Mouse (Mus musculus) left cerebral cortex, postnatal 14 days (tissue): ENCODE measurements around the gene BC037034. TPM values are rescaled to one million over a fixed set of nuclear protein-coding genes. Genes with fewer than 3 reads are reported as not detected.

Source experiments
- DNase-seq, 2 experiments: peaks; one replicate each; pipeline ENCODE4 v3.0.0; 2021 to 2022; ENCODE audit warnings: low spot score in 2 of 2, mixed read lengths in 1 of 2
- intact Hi-C: fragments of 180-260 bp; cut with DNase I; formaldehyde crosslinking; loops from one replicate; pipeline ENCODE4 v1.15.1; 2025
- total RNA-seq, 2 experiments: library from RNA; stranded (reverse); gene quantifications; 2 replicates each; pipeline ENCODE4 v1.2.3; 2021

Gene BC037034
- total RNA-seq, 2 experiments from 2014 or later: 65.6 to 70.2 TPM

DNA sequence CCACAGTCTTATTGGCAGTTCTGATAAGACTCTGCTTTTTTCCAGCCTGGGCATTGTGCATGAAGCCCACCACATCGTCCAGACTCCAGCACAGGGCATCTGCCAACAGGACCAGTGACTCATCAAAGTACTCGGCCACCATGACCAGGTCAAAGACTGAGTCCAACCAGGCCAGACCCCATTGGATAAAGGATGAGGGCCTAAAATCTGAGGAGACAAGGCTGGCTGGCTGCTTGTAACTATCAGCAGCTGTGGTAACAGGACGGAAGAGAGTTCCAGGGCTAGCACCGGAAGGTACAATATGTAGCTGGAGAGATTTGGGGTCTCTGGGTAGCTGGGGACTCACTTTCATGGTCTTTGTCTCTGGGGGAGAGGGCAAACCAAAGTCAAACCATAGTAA is 1.9 kb upstream of the BC037034 start:
- no peak for DNase-seq

DNA sequence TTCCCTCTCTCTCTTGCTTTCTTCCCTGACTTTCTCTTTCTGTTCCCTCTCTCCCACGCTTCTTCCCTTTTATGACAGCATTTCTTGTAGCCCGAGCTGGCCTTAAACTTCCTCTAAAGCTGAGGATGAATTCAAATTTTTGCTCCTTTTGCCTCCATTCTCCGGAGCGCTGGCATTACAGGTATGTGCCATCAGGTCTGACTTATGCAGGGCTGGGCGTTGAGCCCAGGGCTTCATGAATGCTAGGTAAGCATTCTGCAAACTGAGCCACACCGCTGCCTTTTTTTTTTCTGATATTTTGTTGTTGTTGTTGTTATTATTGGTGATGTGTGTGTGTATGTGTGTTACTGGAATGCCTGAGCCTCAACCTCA is 360 bp upstream of the BC037034 start:
- DNase-seq: no peak
- intact Hi-C loops: loop anchor here (10.0 kb wide), 1 partner anchor 181 kb away; the partner anchor contains the start of gene Zfp157

More for the DNA sequence above, 1.9 kb upstream of the BC037034 start:
- intact Hi-C loops: loop anchor here (10.0 kb wide), 1 partner anchor 179 kb away; the partner anchor contains the start of gene Zfp157

DNA sequence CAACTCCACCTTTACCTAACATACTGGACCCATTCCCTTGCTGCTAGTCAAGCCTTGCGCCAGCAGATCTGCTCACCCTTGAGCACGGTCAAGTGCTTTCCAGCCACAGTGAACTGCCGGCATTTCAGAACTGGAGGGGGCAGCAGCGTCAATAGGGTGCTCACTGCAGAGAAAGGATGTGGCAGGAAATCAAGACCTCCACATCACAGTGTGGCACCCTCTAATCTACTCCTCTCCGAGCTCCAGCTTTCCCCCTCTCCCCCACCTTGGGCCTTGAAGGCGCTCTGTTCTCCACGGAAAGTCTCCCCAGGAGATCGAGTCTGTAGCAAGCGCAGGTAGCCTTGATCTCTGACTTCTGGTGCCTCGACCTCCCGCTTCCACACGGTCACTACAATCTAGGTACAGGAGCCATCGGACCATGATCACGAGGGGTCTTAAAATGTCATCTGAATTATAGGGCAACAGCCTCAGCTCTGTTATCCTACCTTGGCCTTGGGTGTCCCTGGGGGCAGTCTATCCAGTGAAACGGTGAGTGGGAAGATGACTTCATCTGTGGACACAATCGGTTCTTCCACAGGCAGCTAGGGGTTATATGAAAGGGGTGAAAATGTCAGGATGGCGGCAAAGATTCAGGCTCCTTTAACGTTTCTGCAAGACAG is 1.1 kb downstream of the BC037034 start:
- intact Hi-C loops: loop anchor here (10.0 kb wide), 1 partner anchor 182 kb away; the partner anchor contains the start of gene Zfp157
- DNase-seq: no peak

DNA sequence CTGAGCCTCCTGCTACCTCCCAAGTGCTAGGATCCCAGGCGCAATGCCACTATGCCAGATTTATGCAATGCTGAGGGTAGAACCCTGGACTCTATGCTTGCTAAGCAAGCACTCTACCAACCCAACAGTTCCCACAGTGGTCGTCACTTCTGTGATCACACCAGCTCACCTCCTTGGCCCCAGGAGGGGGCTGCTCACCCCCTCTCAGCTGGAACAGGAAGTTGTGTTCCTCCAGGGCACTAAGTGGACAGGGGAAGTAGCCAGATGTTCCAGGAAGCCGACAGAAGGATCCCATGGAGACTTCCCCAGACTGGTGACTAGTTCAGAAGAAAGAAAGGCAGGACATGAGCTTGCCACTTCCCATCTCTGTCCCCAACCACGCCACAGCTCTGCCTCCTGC is 1.8 kb downstream of the BC037034 start:
- intact Hi-C loops: loop anchor here (10.0 kb wide), 1 partner anchor 183 kb away; the partner anchor contains the start of gene Zfp157
- DNase-seq: no peak

DNA sequence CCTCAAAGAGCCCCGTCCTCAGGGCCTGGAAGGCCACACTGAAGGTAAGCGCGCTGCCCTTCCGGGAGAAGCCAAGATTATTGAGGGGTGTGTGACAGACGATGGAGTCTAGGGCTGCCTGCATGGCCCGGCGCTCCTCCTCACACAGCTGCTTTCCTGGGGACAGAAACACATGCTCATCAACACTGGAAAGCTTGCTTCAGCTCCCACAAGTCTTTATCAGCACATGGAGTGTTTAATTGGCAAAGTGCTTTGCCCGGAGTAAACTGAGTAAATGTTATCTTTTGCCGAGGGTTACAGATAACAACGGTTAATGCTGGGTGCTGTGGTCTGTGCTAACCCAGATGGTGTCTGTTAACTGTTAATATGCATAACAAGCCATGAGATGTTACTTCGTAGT is 3.0 kb downstream of the BC037034 start:
- intact Hi-C loops: loop anchor here (10.0 kb wide), 1 partner anchor 184 kb away; the partner anchor contains the start of gene Zfp157

DNA sequence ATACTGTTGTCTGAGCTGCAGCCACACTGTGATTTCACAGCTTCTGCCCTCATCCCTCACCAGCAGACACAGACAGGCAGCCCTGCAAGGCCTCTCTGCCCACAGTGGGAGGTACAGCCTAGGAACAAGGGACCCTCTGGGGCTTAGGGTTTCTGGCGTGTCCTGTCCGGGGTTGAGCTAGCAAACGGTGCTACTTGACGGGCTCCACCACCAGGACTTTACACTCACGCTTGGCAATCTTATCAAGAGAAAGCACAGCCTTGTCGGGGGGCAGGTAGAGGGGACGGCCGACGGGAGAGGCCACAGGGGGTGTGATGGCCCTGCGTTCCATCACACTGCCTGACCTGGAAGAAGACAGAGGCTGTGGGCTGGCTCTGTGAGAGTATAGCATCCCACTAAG is 3.8 kb downstream of the BC037034 start:
- intact Hi-C loops: loop anchor here (10.0 kb wide), 1 partner anchor 185 kb away; the partner anchor contains the start of gene Zfp157

More for the DNA sequence above, 3.0 kb downstream of the BC037034 start:
- no peak for DNase-seq

DNA sequence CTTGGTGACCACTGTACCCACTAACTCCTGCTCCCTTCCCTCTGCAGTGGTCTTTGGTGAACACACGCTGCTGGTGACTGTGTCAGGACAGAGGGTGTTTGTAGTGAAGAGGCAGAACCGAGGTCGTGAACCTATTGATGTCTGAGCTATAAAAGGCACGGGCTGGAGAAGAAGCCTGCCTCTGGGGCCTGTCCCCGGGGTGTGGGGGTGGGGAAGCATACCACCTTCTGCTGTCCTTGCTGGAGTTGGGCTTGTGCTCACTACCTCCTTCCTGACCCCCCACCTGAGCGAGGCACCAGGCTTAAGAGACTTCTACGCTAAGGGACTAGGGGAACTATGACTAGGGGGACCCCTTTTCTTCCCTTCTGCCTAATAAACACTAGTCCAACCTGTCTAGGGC is 4.8 kb downstream of the BC037034 start:
- DNase-seq: no peak
- intact Hi-C loops: no loop called here

More for the DNA sequence above, 3.8 kb downstream of the BC037034 start:
- DNase-seq: no peak

DNA sequence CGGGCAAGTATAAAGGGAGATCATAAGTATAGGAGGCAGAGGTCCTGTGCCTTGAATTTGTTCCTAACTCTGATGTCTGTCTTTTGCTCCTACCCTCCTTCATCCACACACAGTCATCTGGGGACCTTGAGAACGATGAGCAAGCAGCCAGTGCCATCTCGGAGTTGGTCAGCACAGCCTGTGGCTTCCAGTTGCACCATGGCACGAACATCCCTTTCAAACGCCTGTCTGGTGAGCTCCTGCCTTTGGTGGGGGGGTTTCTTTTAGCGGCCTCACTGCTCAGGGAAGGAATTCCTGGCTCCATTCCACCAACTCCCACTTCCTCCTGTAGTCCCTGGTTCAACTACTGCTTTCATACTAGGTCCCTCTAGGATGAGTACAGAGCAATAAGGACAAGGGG is 5.3 kb downstream of the BC037034 start:
- DNase-seq: no peak
- intact Hi-C loops: no loop called here

DNA sequence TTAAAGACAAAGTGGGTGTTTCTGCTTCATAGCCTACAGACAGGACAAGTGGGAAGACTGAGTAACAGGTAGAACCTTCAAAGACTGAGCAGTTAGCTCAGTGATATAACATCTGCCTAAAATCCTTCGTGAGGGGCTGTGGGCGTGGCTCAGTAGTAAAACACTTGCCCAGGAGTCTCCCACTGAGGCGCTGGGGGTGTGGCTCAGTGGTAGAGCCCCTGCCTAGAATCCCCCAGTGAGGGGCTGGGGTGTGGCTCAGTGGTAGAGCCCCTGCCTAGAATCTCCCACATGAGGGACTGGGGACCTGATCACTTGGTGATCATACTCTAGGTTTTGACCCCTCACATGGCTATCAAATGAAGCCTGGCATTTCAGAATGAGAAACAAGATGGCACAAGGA is 5.8 kb downstream of the BC037034 start:
- no peak for DNase-seq
- intact Hi-C loops: no loop called here

DNA sequence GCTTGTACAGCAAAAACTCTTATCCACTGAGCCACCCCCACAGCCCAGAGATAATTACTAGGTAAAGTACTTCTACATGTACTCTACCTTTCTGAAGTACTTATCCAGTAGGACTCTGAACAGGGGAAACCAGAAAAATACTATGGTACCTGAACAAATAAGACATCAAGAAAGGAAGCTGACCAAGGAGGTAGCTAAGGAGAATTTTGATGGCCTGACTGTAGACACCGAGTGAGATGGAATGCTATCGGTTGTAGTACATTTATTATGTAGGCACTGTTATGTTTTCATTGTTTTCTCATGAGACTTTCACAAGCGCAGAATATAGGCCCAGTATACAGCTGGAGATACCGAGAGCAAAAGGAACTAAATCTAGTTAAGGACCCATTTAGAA is 6.3 kb downstream of the BC037034 start:
- no peak for DNase-seq
- intact Hi-C loops: no loop called here

DNA sequence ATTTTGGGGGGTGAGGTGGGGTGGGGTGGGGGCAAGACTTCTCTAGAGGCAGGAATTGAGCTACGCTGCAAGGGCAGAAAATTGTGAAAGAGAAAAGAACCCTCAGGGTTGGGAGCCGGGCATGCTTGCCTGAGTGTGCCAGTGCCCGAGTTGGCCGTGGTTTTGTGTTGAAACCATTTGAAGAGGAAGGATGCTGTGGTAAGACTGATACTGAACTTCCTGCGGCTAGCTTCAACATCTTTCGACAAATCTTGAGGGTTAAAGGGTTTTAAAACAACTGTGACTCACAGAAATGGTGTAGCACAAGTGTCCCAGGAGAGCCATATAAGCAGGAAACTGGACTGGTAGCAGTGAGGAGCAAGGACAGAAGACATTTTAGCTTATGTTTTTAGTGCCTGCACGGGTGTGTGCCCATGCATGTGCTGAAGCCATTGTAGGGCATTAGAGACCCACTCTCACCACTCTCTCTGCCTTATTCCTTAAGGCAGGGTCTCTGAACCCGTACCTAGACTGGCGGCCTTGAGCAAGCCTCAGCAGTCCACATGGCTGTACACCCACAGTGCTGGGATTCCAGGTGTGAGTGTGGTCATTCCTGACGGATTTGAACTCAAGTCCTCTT is 6.8 kb downstream of the BC037034 start:
- intact Hi-C loops: no loop called here
- no peak for DNase-seq

DNA sequence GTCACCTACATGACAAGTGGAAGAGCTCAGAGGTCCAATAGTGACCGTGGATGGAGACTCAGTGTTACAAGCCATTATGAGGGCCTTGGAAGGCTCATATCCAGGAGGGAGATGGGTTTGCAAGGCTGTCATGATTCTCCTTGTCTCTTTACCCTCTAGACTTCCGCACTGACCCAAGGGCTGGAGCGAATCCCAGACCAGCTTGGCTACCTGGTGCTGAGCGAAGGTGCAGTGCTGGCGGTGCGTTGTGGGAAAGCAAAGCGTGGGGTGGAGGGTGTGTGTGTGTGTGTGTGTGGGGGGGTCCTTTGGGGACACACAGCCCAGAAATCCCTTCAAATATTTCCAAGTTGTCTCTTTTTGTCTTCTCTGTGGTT is 7.8 kb downstream of the BC037034 start:
- no peak for DNase-seq
- intact Hi-C loops: no loop called here

DNA sequence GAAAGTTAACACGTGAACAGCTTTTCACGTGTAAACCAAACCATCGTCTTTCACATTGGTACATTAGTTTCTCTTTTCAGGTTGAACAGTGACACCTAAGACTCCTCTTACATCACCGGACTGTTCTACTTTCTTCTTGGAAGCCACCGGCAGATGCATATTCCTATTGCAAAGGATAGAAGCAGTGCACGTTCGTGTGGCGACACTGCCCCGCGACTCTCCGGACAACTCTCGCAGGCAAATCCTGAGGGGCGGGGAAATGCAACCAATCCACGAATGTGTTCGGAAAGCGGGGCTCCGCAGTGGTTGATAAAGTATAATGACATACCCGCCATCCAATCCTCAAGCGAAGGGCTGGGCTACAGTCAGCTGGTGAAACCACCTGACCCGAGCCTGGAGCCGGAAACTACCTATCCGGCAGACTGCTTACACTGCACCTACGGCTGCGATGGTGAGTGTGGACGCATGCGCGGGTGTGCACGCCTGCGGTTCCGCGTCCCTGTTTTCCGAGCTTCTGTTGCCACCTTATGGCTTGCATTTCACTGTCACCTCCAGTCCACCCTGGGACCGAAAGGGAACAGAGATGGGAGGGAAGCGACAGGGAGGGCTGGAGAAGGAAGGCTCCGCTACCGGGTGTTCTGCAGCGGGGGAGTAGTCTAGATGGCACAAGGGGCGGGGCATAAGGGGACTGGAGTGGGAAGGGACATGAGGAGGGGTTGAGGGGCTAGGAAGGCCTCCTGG is 8.3 kb downstream of the BC037034 start, which contains the start of gene Lamtor4:
TSS of gene Lamtor4 (plus strand) at position 130 of the 741 bp plus-strand sequence.
- peak; percentile 97 to 99 for DNase-seq
- intact Hi-C loops: no loop called here

DNA sequence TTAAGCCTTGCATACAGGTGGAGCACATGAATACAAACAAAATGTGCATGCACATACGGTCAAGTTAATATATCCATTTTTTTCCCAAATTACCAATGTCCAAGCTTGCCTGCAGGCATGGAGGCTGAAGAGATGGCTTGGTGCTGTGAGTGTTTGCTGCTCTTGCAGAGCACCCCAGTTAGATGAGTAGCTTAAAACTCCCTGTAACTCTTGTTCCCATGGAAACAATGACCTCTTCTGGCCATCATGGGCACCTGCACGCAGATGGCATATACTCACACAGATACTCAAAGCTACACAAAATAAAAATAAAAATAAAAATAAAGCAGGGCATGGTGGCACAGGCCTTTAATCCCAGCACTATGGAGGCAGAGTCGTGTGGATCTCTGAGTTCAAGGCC is 10.8 kb downstream of the BC037034 start:
- intact Hi-C loops: loop anchor here (5.0 kb wide), 1 partner anchor 51 kb away; no protein-coding TSS in a partner anchor
- no peak for DNase-seq

DNA sequence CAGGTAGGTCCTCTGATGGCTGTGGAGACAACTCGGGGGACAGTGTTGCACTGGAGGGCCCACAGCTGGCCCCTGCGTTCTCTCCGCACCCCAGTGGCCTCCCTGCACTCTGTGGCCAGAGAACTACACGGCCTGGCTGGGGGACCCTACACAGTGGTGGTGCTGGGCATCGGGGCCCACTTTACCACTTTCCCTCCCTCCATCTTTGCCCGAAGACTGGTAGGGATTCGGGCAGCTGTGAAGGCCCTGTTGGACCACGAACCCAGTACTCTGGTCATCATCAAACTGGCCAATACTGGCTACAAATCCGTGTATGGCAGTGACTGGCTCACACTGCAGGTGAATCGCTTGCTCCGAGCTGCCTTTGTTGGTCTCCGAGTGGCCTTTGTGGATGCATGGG is 12.7 kb downstream of the BC037034 start:
- DNase-seq: no peak
- intact Hi-C loops: loop anchor here (5.0 kb wide), 1 partner anchor 49 kb away; no protein-coding TSS in a partner anchor

DNA sequence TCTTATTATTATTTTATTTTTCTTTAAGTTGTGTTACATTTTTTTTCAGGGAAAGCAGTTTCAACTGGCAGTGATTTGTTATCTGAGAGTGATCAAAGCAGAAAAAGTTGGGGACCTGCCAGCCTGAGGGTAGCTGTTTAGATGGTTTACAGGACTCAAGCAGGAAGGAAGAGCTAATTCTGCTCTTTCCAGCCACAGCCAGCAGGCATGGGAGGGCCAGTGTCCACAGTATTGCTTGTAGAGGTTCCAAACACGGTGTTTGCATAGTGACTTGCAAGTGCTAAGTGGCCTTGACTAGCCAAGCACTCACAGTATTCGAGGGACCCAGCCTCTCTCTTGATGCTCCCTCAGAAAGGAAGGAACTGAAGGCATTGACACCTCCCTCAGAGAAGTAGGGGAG is 22.3 kb downstream of the BC037034 start:
- intact Hi-C loops: no loop called here

DNA sequence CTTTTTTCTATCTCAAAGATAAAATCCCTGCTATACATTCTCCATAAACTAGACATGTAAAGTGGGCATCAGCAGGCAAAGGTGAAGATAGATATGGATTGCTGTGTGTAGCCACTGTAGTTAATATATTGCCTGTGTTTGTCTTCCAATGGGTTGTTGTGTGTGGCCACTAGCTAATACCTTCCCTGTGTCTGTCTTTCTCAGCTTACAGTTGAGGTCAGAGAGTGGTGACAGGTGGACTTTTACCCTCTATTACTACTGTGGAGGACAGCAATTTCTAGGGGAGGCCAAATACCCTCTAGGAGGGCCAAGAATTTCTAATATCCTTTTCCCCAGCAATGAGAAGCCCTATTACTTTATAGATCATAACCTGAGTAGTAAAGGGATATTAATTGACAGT is 29.6 kb downstream of the BC037034 start:
- DNase-seq: no peak
- intact Hi-C loops: no loop called here

More for the DNA sequence above, 22.3 kb downstream of the BC037034 start:
- no peak for DNase-seq

DNA sequence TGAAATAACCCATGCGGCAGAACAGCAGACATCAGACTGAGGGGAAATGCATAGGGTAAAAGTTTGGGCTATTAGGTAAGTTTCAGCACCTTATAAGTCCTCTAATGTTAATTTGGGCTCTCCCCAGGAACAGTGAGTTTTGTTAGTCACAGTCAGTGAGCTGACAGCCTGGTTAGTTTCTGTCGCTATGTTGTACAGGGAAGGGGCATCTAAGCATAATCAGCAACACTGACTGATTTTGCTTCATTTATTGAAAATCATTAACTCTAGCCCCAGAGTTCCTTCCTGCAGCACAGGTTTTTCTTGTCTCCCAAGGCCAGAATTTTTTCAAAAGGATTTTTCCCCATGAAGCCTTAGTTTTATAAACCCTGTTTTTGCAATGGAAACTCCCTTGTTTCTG is 30.1 kb downstream of the BC037034 start:
- no peak for DNase-seq
- intact Hi-C loops: no loop called here

DNA sequence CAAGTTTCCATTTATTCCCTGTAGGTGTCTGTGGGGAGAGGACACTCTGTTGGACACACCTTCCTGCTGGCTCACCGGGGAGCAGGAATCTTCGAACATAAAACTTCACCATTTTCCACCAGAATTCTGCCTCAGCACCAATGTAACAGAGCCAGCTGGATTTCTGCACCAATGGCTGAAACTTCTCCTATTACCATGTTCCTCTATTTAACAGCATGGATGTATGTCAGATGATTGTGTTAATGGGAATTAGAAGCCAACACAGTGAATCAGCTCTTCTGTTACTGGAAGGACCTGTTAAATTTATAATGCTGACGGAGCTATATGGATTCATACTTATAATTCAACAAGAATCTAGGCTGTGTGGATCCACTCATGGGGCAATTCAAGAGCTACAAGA is 34.3 kb downstream of the BC037034 start:
- no peak for DNase-seq
- intact Hi-C loops: no loop called here

DNA sequence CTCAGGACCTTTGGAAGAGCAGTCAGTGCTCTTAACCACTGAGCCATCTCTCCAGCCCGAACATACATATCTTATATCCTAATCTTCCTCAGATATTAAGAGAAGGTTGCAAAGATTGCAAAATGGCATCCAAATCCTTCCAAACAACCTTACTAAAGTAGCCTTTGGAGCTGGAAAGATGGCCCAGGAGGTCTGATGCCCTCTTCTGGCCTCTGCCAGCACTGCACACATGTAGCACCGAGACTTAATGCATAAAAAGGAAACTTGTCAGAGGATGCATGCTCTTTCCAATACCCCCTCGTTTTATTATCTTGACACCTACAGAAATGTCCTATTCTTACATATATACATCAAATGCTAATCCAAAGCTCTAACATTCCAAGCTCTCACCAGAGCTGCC is 35.8 kb downstream of the BC037034 start:
- DNase-seq: peak; percentile 12 to 41
- intact Hi-C loops: no loop called here
